Mouse (Mus musculus) Patski (cell line): ENCODE measurements at regions not wholly inside any gene's neighbourhood (a gene's known extent, or its start where the extent isn't known, plus 50 kb on each side); places are given as distances from the start of the nearest gene placed in this dataset.
"Not testable (repeated sequence)": the region's sequence is repeated elsewhere in the genome, so short reads cannot be mapped to it uniquely, and the experiment has no call there.

ENCODE experiments used
- ATAC-seq: fragments of 100-300 bp; one replicate; pipeline ENCODE4 v1.8.0; 2021
- CTCF ChIA-PET: fragments of 350-600 bp; sonication (Branson Sonifier 250); formaldehyde crosslinking; loops from one replicate; lab custom pipeline; 2022; ENCODE audit warnings: inconsistent platforms; lab: Charles Lee
- POLR2A ChIA-PET: fragments of 350-600 bp; sonication (Branson Sonifier 250); formaldehyde crosslinking; loops from one replicate; lab custom pipeline; 2022; ENCODE audit warnings: antibody characterized with exemption, inconsistent platforms; lab: Charles Lee
- DNase-seq: peaks from one replicate; pipeline ENCODE4 v3.0.0-alpha.2; 2011; ENCODE audit warnings: low read depth, low spot score
- H3K27me3 ChIP-seq: fragments of 371-371 bp; one replicate; pipeline ENCODE4 v1.5.1; 2021
- CTCF ChIP-seq: fragments of 100-300 bp; IDR thresholded peaks from one replicate; pipeline ENCODE4 v1.5.1; 2021
- in situ Hi-C: fragments of 300-500 bp; cut with MboI; formaldehyde crosslinking; loops from 3 replicates; pipeline ENCODE4 v1.11.1; 2018; ENCODE audit warnings: low pct_unique_long_range_greater_than_20kb, mixed read lengths

- no peaks in the 10 kb centered on the region for H3K27me3 ChIP-seq
- in situ Hi-C loops, result no loop called here
- ATAC-seq (no peak), DNase-seq (no peak)
- TF ChIP-seq CTCF, result no peak
- ChIA-PET POLR2A (no interaction called here), CTCF (interaction anchor here (2.0 kb wide), 1 partner anchor 10 kb away, joined by 9 read pairs; no protein-coding TSS in a partner anchor)
Measured at GRCm38 (mm10) chr10:45852688-45853087, 275.1 kb downstream of the Hace1 start.

- no peak for TF ChIP-seq CTCF
- DNase-seq (no peak), ATAC-seq (no peak)
- ChIA-PET CTCF (interaction anchor here (2.4 kb wide), 1 partner anchor 15 kb away, joined by 7 read pairs; no protein-coding TSS in a partner anchor), POLR2A (no interaction called here)
- no peaks in the 10 kb centered on the region for H3K27me3 ChIP-seq
- in situ Hi-C loops, result no loop called here
Measured at GRCm38 (mm10) chr10:45855514-45855913, 277.9 kb downstream of the Hace1 start.

GRCm38 (mm10) chr10:45859137-45859536 lies 281.5 kb downstream of the Hace1 start:
- ATAC-seq (no peak), DNase-seq (no peak)
- POLR2A ChIA-PET, result interaction anchor here (1.1 kb wide), 1 partner anchor 38 kb away, joined by 3 read pairs; no protein-coding TSS in a partner anchor
- TF ChIP-seq CTCF, result no peak
- CTCF ChIA-PET, result interaction anchor here (1.0 to 1.1 kb wide), 2 partner anchors 8 to 55 kb away, joined by 3 read pairs; no protein-coding TSS in a partner anchor
- H3K27me3 ChIP-seq, result no peaks in the 10 kb centered on the region
- in situ Hi-C loops, result no loop called here

- POLR2A ChIA-PET, result interaction anchor here (0.6 kb wide), 1 partner anchor 10 kb away, joined by 3 read pairs; no protein-coding TSS in a partner anchor
- TF ChIP-seq CTCF, result no peak
- ATAC-seq (no peak), DNase-seq (no peak)
- no peaks in the 10 kb centered on the region for H3K27me3 ChIP-seq
- CTCF ChIA-PET, result no interaction called here
- in situ Hi-C loops, result no loop called here
Measured at GRCm38 (mm10) chr10:45859909-45860308, 282.3 kb downstream of the Hace1 start.

GRCm38 (mm10) chr10:45860696-45861095 lies 283.1 kb downstream of the Hace1 start:
- CTCF ChIA-PET, result no interaction called here
- DNase-seq, result no peak
- POLR2A ChIA-PET, result interaction anchor here (0.6 kb wide), 1 partner anchor 10 kb away, joined by 3 read pairs; no protein-coding TSS in a partner anchor
- TF ChIP-seq CTCF, result no peak
- ATAC-seq, result no peak
- H3K27me3 ChIP-seq, result no peaks in the 10 kb centered on the region
- in situ Hi-C loops, result no loop called here

- no peak for TF ChIP-seq CTCF
- DNase-seq (no peak), ATAC-seq (no peak)
- POLR2A ChIA-PET, result no interaction called here
- no peaks in the 10 kb centered on the region for H3K27me3 ChIP-seq
- CTCF ChIA-PET, result interaction anchor here (1.1 kb wide), 1 partner anchor 9 kb away, joined by 3 read pairs; no protein-coding TSS in a partner anchor
- in situ Hi-C loops, result no loop called here
Measured at GRCm38 (mm10) chr10:45865793-45866192, 288.2 kb downstream of the Hace1 start.

- in situ Hi-C loops, result no loop called here
- no peak for ATAC-seq
- no peaks in the 10 kb centered on the region for H3K27me3 ChIP-seq
- POLR2A ChIA-PET, result no interaction called here
- TF ChIP-seq CTCF, result no peak
- CTCF ChIA-PET, result interaction anchor here (1.0 to 1.3 kb wide), 2 partner anchors 8 to 13 kb away, joined by 3 read pairs; no protein-coding TSS in a partner anchor
- DNase-seq, result no peak
Measured at GRCm38 (mm10) chr10:45866860-45867259, 289.2 kb downstream of the Hace1 start.

- ChIA-PET CTCF (interaction anchor here (2.4 kb wide), 1 partner anchor 14 kb away, joined by 7 read pairs; no protein-coding TSS in a partner anchor), POLR2A (no interaction called here)
- no peak for DNase-seq
- TF ChIP-seq CTCF, result no peak
- H3K27me3 ChIP-seq, result no peaks in the 10 kb centered on the region
- in situ Hi-C loops, result loop anchor here (5.0 kb wide), 1 partner anchor 69 kb away; no protein-coding TSS in a partner anchor
- ATAC-seq, result no peak
Measured at GRCm38 (mm10) chr10:45871028-45871427, 293.4 kb downstream of the Hace1 start.

GRCm38 (mm10) chr10:45872007-45872890 lies 294.6 kb downstream of the Hace1 start:
- ChIA-PET POLR2A (no interaction called here), CTCF (no interaction called here)
- DNase-seq (no peak), ATAC-seq (no peak)
- H3K27me3 ChIP-seq, result no peaks in the 10 kb centered on the region
- in situ Hi-C loops, result loop anchor here (5.0 kb wide), 1 partner anchor 70 kb away; no protein-coding TSS in a partner anchor
- no peak for TF ChIP-seq CTCF

GRCm38 (mm10) chr10:45873805-45874780 lies 296.5 kb downstream of the Hace1 start:
- TF ChIP-seq CTCF, result no peak
- ATAC-seq (peak; percentile 99), DNase-seq (no peak)
- CTCF ChIA-PET, result interaction anchor here (0.8 to 0.9 kb wide), 2 partner anchors 9 to 43 kb away, joined by 3 read pairs; no protein-coding TSS in a partner anchor
- in situ Hi-C loops, result loop anchor here (5.0 kb wide), 1 partner anchor 72 kb away; no protein-coding TSS in a partner anchor
- POLR2A ChIA-PET, result no interaction called here
- no peaks in the 10 kb centered on the region for H3K27me3 ChIP-seq

- H3K27me3 ChIP-seq, CTCF ChIA-PET, in situ Hi-C loops, ATAC-seq, POLR2A ChIA-PET, DNase-seq: not testable (repeated sequence)
Measured at GRCm38 (mm10) chr10:45875287-45875686, 297.7 kb downstream of the Hace1 start.
